Mouse (Mus musculus) WW6 (cell line): ENCODE results near the gene Mid2.
"Not testable (repeated sequence)": the region's sequence is repeated elsewhere in the genome, so short reads cannot be mapped to it uniquely, and the experiment has no call there.

Source experiments
- DNase-seq: peaks from one replicate; pipeline ENCODE4 v3.0.0-alpha.2; 2013; ENCODE audit warnings: low read depth, low spot score

Gene Mid2

DNA sequence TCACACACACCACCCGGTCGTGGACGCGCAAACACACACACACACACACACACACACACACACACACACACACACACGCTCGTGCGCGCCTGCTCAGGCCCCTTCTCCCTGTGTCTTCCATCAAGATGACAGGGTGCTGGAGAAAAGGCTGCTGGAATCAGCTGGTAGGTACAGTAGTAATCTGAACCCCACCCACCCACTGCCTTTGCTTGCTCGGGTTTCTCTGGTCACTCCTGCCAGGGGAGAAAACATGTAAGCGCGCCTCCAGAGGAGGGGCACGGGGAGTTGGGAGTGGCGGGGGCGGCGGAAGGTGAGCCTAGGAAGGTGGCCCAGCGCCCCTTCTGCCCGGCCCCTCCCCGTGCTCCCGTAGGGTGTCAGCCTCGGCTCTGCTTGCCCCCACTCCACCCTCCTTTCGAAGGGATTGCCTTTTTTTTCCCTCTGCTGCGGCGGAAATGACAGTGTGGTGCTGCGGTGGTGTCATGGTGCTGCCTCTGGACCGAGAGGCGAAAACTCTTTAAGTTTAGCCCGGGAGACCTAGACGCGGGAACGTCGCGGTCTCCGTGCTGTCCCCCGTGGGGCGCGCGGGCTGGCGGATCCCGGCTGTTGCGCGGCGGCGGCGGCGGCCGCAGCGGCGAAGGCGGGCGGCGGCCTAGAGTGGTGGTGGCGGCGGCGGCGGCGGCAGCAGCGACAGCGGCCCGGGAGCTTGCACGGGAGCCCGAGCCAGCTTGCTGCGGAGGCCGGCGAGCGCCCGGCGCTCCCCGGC, at the start of gene Mid2:
Gene Mid2, plus strand, starts transcription at position 121 of the 763 bp plus-strand sequence.
- no peak for DNase-seq

DNA sequence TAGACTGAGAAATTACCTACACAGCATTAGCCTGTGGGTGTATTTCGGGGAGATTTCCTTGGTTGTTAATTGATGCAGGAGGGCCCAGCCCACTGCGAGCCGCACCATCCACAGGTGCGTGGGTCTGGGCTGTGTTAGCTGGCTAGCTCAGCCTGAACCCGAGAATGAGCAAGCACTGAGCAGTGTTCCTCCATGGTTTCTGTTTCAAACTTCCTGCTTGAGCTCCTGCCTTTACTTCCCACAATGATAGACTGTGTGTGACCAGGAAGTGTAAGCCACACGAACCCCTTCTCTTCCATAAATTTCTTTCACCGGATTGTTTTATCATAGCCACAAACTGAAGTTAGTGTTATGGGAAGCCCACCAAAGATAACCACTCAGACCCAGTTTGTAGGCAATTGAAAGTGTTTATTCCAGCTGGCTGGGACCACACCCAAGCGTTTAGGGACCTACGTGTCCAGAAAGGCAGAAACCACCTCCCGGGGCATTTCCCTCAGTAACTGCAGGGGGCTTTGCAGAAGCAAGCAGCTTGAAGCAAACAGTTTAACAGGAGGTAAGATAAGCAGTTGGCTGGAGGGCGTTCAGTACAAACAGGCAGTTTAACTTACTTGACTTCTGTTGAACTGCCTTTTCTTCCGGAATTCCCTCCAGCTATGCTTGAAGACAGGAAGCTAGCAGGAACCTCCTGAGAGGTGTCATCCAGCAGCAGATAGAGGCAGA, 39.4 kb upstream of the Mid2 start:
- DNase-seq = no peak

- no peak for DNase-seq
Observed at GRCm38 (mm10) chrX:140638028-140638427, 26.4 kb upstream of the Mid2 start.

DNA sequence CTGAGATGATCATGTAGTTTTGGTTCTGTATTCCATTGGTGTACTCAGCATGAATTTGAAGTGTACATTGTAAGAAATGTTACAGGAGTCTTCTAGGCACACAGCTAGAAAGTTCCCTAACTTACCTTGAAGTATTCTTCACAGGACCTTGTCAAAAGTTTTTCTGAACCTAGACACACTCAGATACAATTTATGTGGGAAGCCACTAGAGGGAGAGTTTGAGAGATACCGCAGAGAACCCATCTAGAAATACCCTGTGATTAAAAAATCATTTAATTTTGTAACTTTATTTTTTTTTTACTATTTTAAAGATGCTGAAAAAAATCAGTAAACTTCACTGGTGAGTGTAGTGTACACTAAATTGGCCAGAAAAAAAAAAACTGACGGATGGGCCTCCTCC, 24.8 kb upstream of the Mid2 start:
- no peak for DNase-seq

- no peak for DNase-seq
Observed at GRCm38 (mm10) chrX:140660731-140661130, 3.7 kb upstream of the Mid2 start.

DNA sequence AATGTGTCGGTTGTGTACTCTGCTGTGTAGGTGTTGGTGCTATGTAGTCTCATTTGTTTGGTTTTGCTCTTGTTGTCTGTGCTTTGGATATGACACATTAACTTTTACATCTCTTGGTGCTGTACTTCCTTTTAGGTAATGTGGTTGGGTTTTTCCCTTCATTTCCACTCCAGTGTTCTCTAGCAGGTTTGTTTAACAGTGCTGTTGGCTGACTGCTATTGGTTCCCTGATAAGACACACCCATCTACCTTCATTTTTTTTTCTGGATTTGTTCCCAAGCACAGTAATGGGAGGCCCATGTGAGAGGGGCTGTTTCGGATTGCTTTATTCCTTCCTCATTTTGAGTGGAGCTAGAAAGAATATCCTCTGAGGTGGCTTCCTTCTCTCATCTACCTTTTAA, 883 bp upstream of the Mid2 start:
- no peak for DNase-seq

DNA sequence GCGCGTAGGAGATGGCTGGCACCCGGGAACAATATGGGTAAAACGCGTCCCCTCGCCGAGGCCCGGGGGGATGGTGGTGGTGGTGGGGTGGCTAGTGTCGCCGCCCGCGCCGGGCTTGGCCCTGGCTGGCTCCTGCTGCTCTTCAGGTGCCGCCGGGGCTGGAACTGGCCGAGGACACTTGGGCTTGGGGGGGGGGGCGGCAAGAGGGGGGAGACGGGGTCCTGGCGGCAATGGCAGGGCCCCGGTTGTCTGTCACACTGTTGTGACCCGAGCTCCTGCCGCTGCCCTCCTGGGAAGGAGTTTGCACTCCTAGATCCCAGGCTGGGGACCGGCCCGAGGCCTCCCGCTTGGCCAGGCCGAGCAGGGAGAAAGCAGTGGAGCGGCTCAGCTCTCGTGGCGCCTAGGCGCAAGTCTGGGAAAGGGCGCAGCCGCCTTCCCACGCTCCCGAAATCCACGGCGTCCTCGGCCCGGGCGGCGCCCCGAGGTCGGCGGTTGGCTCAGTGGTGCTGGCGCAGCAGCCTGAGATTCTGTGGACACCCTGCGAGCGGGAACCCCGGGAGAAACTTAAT, 927 bp downstream of the Mid2 start:
- DNase-seq = no peak

GRCm38 (mm10) chrX:140675444-140675843, 11.0 kb downstream of the Mid2 start:
- no peak for DNase-seq

DNA sequence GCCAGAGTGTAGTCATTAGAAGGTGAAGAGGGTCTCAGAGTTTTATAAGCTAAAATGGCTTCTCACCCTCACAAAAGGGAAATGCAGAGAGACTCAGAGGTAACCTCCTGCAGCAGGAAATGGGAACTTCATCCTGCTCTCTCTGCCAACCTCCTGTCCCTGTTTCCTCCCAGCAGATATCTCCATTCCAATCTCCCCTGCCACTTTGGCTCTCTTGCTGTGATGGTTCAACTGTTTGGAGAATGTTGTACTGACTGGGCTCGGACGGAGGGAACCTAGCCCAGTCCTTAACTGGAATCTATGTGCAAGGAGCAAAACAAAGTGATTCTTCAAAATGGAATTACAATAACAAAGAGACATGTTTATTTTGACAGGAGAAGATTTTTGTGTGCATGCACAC, 23.9 kb downstream of the Mid2 start:
- no peak for DNase-seq

GRCm38 (mm10) chrX:140697872-140698463, 33.6 kb downstream of the Mid2 start:
- not testable (repeated sequence) for DNase-seq

DNA sequence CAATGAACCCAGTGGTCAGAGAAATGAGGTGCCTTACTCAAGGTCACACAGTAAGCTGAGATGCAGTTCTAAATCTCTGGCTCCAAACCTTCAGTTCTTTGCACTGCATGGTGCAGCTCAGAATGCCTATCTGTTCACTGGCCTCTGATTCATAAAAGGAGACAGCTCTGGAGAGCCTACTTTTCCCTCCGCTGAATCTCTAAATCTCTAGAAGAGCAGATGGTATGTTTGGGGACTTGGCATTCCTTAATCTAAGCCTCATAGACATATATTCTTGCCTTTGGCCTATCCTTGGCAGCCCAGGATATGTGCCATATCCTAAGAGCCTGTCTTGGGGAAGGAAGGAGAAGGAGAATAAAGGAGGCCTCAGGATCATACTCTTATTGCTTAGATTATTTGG, 38.8 kb downstream of the Mid2 start:
- DNase-seq = no peak

DNA sequence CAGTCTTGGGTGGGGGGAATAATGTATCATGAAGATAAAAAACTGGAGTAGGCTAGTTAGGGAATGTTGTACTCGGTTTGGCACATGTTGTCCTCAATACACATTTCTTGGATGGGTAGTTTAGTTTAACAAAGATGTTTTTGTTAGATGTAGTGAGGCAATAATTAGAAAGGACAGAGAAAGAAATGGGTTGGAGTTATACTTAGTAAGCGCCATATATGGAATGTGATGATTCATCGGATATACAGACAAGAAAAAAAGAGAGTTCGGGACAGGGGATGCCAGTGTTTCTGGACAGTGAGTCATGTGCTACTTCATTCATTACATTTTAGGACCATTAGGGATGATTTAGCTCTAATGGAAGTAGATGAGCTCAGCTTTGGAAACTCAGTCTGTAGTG, 41.7 kb downstream of the Mid2 start:
- no peak for DNase-seq

- DNase-seq = peak; percentile 1
Observed at GRCm38 (mm10) chrX:140722400-140722799, 58.0 kb downstream of the Mid2 start.

- DNase-seq = no peak
Observed at GRCm38 (mm10) chrX:140738986-140739385, 74.6 kb downstream of the Mid2 start.

DNA sequence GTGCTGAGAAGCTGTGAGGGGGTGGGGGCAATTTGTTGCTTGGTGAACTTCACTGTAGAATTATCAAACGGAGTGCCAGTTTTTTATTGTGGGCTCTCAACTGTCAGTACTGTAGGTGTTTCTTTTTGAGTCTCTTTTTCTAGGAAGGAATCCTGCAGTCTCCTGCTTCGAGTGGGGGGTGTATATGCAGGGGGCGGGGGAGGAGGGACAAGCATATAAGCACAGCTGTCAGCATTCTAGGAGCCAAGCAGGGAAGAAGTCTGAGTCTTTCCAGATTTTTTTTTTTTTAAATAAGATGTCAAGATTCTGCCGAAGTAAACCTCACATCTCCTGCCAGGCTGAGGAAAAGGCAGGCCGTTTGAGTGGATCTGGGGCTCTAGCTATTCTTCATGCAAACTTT, 78.8 kb downstream of the Mid2 start:
- no peak for DNase-seq

DNA sequence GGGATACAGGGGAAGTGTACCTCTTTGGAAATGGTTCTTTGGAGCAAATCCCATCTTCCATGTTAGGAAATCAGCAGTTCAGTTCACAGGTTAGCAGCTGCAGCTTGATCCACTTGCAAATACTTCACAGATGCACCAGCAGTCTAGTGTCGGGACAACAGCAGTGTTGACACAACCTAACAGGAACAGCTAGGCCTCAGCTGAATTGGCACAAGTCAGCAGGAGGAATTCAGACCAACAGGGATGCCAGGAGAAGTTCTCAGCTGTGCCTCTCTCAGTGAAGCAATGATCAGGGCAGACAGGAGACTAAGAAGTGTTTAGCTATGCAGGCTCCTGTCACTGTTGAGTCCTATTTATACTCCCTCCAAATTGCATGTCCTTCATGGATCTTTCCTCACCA, 105.4 kb downstream of the Mid2 start:
- DNase-seq = no peak

- no peak for DNase-seq
Observed at GRCm38 (mm10) chrX:140805340-140805739, 140.9 kb downstream of the Mid2 start.

DNA sequence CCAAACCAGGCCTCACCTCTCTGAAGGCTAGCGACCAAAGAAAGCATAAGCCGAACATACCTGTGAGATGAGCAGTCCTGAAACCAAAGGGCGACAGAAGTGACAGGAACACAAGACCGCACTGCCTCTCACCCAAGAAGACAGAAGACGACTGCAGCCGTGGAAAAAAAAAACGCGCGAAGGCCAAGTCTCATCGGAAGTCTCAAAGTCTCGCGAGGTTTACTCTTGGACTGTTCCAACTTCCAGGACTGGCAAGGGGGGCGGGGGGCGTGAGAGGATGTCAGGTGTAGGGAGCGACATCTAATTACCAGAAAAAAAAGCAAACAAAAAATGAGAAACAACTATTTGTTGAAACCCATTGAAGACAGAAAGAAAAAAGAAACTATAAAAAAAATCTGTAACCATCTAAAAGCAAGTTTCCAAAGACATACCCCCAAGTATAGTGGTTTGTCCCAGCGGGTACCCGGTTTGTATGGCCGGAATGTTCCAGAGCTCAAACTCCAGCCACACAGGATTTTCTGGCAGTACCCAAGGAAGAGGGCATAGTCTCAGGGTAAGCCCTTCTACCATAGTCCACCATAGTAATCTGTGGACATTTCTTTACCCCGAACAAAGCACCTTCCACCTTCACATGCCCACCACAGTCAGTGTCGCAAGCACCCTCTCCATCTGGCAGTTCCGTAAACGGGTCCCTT, 149.1 kb downstream of the Mid2 start, which contains the start of gene Tex13b:
Gene Tex13b, minus strand, starts transcription at position 122 of the 695 bp plus-strand sequence.
- DNase-seq = no peak
